Mouse (Mus musculus): ENCODE results near the gene E2f4.

E2f4 gene

DNA sequence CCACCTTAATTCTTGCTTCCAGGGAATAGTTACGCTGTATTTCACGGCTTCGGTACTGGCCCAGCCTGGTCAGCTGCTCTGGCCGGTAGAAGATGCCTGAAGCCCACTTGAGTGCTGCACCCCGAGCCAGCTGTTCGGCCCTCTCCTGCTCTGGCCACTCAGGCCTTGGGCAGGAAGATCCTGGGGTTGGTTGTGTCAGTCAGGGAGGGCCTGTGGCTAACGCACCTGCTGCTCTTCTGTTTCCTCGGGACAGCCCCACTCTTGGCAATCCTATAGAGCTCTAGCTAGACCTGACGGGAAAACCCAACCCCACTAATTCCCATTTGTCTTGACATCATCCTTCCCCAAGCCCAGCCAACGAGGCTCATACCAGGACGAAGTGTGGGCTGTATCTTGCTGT is 2.2 kb upstream of the E2f4 start:
- DNase-seq, result no peak

DNA sequence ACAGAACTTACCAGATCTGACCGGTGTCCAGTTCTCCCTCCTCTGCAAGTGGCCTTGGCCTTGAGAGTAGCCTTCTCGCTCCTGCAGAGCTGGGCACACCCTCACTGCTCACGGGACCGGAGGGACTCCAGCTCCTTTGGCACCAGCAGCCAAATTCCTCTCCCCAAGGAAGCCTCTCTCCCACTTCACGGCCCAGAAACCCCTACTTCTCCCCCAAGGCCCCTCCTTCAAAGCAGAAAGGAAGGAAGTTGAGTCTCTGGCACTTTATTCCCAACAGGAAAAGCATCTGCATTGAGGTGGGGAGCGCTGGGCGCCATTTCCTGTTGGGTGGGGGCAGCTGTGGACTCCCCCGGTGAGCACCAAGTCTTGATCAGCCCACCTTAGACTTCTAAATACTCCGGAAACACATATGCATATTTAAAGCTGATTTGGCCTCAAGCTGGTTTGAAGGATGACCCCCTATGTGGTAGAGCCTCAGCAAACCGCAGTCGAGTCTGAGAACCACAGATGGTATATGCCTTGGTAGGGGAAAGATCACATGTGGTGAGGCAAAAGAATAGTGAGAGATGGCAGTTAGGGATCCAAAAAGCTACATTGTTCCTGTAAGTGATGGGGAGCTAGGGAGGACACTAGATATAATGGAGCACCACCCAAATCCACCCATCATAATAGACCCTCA is 1.4 kb upstream of the E2f4 start, which contains the start of gene Exoc3l:
Gene Exoc3l (minus strand): TSS at position 207 of the 679 bp plus-strand sequence.
- peak; percentile 61 for DNase-seq

DNA sequence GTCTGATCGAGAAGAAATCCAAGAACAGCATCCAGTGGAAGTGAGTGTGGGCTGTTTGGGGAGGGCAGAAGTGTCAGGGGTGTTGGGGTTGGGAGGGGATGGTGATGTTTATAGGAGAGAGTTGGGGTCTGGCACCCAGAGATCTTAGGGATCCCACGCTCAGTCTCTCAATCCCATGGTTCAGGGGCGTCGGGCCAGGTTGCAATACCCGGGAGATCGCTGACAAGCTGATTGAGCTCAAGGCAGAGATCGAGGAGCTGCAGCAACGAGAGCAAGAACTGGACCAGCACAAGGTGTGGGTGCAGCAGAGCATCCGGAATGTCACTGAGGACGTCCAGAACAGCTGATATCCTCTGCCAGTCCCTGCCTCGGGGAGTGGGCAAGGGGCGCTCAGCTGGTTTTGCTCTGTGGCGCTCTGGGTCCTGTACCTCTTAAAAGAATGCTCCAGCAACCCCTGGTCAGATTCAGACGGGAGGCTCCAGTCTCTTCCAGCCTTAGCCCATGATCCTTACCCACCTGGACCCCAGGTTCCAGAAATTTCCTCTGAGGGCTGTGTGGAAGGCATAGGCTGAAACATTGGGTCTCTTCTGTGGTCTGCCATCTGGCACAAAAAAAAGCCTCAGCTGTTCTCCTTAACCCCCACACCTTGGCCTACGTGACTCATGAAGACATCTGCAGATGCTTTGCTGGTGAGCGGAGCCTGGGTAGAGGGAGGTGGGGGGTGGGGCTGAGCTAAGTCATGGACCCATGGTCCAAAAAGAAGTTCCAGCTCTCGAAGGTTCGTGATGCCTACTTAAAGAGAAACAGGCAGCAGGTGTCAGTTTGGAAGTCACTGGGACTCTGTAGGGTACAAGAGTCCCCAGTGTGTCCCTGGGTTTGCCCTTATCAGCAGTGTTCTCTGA is 1.1 kb downstream of the E2f4 start:
- DNase-seq, result no peak

DNA sequence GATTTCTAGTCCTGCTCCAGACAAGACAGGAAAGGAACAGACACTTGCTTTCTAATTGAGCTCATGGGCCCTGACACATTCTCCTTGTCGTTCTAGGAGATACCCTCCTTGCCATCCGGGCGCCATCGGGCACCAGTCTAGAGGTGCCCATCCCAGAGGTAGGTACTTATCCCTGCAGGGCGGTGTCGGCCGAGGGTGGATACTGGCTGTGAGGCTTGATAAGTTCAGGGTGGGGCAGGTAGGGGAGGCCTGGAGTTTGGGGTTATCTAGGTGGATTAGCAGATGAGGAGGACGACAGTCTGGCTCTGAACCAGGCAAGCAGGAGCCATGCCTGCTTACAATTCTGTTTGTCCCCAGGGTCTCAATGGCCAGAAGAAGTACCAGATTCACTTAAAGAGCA is 2.5 kb downstream of the E2f4 start:
- no peak for DNase-seq

DNA sequence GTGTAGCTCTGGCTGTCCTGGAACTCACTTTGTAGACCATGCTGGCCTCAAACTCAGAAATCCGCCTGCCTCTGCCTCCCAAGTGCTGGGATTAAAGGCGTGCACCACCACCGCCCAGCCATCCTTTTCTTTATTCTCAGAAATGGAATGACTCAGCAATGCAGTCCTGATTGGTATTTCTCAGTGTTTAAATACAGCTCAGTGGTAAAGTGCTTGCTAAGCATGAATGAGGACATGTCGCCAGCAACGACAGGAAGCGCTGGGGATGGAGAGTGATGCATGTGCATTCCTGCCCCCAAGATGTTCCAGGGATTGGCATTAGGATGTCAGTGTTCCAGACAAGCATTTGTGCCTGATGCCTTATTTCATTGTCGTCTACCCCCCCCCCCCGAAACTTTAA is 5.9 kb downstream of the E2f4 start:
- no peak for DNase-seq

DNA sequence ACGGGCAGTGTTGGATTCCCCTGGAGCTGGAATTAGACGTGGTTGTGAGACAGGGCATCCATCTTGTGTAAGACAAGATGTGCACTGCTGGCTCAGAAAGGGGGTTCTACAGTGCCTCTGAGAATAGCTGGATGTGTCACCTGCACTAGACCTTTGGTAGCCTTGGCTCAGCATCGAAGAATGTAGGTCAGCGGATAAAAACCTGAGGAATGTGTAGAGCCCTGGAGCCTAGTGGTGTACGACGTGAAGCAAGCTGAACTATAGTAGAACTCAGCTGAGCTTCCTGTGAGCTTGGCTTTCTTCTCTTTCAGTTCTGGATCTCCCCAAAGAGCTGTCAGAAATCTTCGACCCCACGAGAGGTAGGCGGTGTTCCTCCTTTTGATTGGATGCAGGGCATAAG is 6.4 kb downstream of the E2f4 start:
- DNase-seq, result no peak

DNA sequence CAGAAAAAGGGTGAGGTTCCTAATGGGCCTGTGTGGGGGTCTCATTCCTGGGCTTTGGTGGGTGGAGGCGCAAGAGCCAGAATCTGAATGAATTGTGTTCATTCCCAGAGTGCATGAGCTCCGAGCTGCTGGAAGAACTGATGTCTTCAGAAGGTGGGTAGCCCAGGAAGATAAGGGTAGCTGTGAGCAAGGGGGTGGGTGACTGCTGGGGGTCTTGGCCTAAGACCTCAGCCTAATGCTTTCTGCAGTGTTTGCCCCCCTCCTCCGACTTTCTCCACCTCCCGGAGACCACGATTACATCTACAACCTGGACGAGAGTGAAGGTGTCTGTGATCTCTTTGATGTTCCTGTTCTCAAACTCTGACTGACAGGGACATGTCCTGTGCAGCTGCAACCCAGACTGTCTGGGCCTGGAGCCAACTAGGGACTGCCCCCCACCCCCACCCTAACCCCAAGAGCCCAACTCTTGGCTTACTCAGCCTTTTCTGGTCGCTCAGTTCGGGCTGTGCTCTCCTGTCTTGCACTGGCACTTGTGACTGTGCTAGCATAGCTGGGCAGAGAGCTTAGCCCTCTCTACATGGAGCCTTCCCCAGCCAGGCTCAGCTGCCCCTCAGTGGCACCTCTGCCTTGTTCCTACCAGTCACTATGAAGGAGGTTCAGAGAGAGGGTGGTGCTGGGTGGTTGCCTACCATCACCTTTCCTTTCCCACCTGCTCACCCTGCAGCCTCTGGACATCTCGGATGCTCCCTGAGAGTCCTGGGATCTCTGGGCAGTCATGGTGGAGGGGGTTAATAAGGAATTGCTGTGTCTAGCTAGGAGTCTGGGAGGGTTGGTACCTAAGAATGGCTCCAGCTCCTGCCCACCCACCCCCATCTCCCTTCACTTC is 7.1 kb downstream of the E2f4 start:
- DNase-seq, result no peak

DNA sequence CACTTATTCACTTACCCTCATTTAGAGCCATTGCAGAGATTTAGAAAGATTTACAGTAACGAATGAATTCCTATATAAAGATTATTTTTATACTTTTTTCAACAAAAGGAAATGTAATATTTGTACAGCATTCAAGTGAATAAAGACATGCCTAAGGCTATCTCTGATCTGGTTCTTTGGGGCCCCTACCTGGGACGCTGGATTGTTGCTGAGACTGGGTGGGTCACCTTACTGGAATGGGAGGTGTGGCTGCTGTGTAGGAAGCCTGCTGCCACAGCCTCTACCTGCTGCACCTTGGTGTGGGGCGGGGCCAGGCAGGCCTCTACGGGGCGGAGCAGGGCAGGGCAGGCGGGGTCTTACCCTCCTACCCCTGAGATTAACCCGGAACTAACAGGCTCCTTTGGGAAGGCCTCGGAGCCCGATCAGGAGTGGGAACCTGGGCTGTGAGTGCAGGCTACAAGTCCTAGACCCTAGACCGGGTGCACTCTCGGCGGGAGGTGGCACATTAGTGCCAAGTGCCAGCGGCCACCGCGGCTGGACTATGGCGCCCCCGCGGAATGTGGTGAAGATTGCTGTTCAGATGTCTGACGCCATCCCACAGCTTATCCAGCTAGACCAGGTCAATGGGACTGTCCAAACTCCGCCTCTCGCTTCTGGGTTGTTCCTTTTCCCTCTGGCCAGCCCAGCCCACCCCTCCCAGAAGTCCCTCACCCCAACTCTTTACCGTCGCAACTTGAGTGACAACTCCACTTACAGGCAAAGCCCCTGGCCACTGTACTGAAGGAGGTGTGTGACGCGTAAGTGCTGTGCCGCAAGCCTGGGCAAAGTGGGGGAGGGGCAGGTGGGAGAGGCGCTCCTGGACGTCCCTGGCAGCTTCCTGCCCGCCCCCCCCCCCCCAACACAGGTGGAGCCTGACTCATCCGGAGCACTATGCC is 8.0 kb downstream of the E2f4 start, which contains the start of gene Elmo3:
Gene Elmo3 (plus strand): TSS at position 391 of the 935 bp plus-strand sequence.
- peak; percentile 85 for DNase-seq

DNA sequence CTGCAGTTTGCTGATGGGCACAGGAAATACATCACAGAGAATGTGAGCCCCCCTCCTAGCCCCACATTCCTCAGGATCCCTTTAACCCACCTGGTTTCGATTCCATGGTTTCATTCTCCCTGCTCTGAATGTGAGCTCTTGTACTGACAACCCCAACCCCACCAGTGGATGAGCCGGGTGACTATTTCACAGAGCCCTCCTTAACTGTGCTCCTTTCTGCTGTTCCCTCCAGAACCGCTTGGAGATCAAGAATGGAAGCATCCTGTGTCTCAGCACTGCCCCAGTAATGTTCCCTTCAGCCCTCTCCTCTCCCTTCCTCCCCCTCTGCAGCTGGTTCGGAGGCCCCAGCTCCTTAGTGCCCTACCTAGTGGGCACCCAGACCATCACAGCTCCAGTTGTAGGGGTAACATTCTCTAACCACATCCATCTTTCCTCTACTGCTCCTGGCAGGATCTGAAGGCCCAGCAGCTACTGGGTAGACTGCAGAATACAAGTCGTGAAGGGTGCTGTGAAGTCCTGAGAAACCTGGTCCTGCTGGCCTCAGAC is 8.8 kb downstream of the E2f4 start:
- no peak for DNase-seq

DNA sequence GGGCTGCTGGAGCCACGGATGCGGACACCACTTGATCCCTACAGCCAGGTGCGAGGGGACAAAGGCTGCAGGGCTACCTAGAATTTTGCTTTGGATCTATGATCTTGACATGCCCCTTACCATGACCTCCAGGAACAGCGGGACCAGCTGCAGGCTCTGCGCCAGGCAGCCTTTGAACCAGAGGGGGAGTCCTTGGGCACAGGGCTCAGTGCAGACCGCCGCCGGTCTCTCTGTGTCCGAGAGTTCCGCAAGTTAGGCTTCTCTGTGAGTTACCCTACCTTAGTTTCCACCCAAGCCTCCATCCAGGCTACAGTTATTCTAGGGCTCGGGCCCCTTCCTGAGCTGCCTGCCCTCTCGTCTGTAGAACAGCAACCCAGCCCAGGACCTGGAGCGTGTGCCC is 10.2 kb downstream of the E2f4 start:
- no peak for DNase-seq

DNA sequence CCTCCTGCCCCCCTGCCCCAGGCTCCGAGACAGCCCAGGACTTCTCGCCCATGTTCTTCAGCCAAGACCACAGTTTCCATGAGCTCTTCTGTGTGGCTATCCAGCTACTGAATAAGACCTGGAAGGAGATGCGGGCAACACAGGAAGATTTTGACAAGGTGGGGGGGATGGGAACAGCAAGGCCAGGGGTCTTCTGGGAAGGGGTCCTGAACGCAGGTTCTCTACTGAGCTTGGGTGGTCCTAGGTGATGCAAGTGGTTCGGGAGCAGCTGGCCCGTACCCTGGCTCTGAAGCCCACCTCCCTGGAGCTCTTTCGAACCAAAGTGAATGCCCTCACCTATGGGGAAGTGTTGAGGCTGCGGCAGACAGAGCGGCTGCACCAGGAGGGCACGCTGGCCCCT is 11.0 kb downstream of the E2f4 start:
- DNase-seq, result no peak

DNA sequence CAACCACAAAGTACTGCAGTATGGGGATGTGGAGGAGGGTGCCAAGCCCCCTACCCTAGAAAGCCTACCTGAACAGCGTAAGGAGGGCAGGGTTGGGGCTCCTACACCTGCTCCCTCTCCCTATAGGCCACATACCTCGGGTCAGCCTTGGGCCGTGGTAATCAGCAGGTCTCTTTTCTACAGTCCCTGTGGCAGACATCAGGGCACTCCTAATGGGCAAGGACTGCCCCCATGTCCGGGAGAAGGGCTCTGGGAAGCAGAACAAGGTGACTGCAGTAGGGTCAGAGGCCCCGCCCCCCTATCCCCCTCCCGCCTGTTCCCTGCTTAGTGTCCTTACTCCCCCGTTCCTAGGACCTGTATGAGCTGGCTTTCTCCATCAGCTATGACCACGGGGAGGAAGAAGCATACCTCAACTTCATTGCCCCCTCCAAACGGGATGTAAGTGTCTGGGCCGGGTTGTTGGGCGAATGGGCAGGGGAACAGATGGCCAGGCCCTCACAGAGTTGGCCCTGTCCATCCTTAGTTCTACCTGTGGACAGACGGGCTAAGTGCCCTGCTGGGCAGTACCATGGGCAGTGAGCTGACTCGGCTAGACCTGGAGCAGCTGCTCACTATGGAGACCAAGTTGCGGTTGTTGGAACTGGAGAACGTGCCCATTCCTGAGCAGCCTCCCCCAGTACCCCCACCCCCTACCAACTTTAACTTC is 11.8 kb downstream of the E2f4 start:
- no peak for DNase-seq

DNA sequence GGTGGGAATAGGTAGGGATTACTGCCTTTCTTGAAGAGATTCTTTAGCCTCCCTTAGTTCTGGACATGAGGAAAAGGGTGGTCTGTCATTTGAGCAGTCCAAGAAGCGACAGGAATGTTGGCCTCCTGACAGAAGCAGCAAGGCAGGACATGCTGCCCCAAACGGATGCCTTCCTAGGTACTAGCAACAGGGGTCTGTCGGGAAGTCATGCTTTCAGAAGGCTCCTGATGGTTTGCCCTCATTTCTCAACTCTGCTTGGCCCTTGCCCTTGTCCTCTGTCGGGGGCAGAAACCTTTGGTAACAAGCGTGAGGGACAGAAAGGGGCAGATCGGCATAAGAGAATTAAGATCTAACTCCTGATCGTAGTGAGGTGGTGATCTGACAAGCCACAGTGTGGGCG is 12.7 kb downstream of the E2f4 start:
- no peak for DNase-seq

DNA sequence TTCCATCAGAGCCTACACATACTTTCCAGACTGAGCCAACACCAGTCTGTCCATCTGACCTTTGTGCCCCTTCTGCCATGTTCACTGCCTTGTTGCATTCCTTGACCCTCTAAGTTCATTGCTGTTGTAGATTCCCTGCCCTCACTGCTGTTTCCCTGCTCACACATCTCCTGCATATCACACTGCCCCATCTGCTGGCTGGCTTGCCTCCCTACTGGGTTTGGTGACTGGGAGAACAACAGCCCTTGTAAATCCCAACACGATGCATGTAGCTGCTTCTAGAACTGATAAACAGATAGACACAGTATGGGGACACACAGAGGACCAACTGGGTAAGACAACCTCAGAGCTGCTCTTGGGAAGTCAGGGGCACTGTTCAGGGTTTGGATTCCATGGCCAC is 14.3 kb downstream of the E2f4 start:
- no peak for DNase-seq

DNA sequence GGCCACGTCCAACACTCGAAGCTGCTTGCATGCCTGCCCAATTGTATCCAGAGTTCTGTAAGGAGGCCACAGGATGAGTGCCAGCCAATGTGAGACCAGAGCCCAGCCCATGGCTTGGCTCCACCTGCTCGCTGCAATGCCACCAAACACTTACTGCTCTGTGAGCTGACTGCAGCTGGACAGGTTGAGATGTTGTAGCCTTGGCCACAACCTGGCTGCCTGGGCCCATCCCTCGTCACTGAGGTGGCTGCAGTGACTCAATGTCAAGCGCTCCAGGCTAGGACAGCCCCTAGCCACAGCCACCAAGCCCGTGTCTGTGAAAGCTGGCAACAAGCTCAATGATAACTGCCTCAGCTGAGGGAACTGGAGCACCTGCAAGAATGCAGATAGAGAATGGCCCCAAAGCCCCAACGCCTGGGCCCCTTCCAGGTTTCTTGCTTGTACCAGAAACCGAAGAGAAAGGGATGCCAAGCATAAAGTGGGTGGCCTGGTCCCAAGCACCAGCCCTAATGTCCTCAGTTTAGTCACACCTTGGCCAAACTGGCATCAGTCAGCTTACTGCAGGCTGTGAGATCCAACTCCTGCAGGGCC is 15.5 kb downstream of the E2f4 start:
- no peak for DNase-seq

DNA sequence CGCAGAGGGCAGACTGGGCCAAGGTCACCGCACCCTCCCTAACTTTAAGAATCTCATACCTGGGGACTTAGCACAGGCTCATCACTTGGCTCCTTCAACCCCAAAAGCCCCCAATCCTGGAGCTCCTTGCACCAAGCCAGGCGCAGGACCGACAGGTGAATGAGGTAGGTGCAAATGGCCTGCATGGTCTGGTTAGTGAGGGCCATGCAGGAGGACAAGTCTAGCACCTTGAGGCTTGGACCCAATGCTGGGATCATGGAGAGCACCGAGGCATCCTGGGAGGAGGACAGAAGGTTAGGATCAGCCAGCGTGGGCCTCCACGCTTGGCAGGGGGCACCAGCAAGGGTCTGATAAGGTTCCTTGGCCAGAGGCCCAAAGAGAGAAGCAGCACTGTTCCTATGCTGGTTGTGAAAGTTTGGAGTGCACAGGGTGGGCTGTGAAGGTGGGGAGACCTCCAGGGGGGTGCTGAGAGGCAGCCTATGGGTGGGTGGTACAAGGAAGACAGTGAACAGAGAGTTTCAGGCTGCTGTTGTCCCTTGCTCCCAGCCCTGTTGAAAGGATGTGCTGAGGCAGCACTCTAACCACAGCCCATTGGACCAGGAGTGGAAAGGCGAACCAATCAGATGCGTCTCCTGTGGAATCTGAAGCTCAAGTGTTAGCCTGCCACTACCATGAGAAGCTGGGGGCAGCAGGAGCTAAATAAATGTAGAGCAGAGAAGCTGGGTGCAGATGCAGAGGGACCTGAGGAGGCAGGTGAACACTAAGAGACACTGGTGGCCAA is 16.3 kb downstream of the E2f4 start:
- DNase-seq, result no peak

DNA sequence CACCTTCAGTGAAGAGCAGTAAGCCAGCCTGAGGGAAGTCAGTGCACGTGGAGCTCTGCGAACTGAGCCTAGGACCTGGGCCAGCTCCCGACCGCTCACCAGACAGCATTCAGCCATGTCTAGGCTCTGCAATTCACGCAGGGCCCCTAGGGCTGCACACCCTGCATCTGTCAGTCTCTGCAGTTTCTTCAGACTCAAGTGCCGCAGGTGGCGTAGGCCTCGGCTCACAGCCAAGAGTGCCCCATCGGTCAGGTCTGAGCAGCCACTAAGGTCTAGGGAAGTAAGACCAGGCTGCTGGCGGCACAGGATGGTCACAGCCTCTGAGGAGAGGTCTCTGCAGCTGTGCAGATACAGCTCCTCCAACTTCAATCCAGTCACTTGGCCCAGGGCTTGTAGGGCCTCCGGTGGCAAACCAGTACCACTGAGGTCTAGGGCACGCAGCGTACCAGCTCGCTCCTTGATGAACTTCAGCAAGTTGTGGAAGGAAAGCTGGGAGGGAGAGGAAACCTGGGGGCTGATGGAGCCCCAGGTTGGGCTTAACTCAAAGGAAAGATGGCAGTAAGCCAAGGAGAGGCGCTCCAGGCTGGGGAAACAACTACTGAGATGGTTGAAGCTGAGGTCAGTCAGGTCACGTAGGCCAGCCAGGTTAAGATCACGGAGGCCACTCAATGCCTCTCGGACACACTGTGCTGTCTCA is 17.8 kb downstream of the E2f4 start:
- DNase-seq, result no peak

DNA sequence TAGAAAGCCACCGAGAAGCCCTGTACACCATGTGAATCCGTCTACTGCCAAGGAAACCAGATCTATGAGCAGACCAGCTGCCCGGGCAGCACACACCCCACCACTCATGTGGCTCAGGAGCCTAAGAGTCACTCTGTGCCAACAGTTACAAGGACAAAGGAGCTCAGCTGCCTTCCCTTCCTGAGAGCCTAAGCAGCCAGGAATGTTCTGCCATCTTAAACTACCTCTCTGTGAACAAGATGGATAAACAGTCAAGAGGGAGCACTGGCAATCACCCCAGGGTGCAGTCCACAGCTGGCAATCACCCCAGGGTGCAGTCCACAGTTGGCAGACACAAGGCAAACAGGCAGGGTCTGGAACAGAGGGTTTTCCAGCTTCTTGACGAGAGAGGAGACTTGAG is 20.5 kb downstream of the E2f4 start:
- DNase-seq, result peak; percentile 70

DNA sequence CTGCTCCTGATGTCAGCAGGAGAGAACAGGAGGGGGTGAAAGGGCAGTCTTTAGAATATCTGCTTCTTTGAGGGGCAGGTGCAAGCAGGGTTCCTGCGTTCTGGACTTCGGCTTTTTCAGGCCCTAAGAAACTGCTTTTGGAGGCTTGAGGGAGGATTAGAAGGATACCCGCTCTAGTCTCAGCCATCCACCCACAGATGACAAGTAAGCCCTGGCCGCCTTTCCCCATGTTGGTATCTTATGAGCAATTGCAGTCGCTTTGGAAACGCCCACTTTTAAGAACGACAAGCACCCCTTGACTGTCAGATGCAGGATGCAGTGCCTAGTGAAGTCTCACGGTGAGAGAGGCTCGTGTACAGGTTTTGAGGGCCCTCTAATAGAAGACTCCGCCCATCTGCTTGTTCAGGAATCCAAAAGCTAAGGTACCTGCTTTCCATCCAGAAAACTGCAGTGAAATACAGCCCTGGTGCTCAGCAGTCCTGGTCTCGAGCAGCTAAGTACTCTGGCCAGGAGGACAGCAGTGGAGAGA is 21.3 kb downstream of the E2f4 start:
- peak; percentile 58 for DNase-seq
